Mouse (Mus musculus): ENCODE results near the gene B230307C23Rik. TPM values are rescaled to one million over a fixed set of nuclear protein-coding genes. Genes with fewer than 3 reads are reported as not detected.
A peak's percentile ranks its signal among the peaks of the same experiment; 100 is the strongest.
"Not testable (repeated sequence)": the region's sequence is repeated elsewhere in the genome, so short reads cannot be mapped to it uniquely, and the experiment has no call there.

The B230307C23Rik gene
- polyA plus RNA-seq, 1 experiment = 5.0 TPM

GRCm38 (mm10) chr16:97961381-97962150 is 35.5 kb upstream of the B230307C23Rik start:
- H3K36me3 ChIP-seq (replicated peaks; ENCODE audit: low read length) = peaks cover 11% of the 10 kb centered on the region
- no peaks in the 10 kb centered on the region for H3K9me3 ChIP-seq
- peak overlapping the region; percentile 99 for H3K4me3 ChIP-seq (replicated peaks)
- H3K4me1 ChIP-seq = peaks cover 62% of the 10 kb centered on the region
- H3K27me3 ChIP-seq (replicated peaks) = no peaks in the 10 kb centered on the region
- TF ChIP-seq GATA1 (IDR thresholded peaks at IDR 0.05; ENCODE audit: borderline replicate concordance, low read length) (no peak), FLI1 (IDR thresholded peaks at IDR 0.05; ENCODE audit: low read length) (no peak)

DNA sequence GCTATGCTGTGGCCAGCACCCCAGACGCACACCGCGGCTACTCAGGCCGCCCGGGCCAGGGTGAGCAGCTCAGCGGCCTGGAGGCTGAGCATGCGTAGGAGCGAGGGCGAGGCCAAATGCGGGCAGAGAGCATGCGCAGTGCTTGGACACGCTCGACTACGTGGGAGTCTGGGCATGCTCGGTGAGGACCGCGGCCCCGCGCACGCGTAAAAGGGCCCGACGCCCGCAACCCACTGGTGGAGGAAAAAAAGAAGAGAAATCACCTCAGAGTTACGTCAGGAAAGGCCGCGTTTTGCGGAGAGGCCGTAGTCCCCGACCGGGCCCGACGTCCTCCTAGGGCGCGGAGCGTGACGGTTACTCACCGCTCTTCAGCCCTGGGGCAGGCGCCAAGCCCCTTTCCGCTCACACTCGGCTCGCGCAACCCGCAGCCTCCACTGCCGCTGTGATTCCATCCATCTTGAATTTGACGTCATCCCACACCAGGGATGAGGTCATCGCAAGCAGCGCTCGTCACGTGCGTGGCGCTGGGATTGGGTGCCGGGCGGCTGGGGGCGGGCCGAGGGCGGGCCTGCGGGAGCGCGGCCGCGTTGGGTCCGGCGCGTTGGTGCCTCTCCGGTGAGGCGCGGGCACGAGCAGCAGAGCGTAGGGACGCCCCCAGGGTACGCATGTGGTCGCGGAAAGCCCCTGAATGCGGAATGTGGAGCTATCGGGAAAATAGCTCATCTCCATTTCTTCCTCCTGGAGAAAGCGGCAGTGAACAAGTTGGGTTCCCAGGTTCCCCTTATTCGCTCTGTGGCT is 34.8 kb upstream of the B230307C23Rik start, which contains the start of the genes C2cd2 and Zbtb21:
TSS of gene C2cd2 (minus strand) at position 448 of the 798 bp plus-strand sequence.
TSS of gene Zbtb21 (minus strand) at position 472 of the 798 bp plus-strand sequence.
- Histone ChIP-seq H3K4me3 (replicated peaks) (peak within 1 kb of the TSS; percentile 99), H3K27me3 (replicated peaks) (no peaks in the 10 kb centered on the region), H3K4me1 (peaks cover 56% of the 10 kb centered on the region), H3K9me3 (no peaks in the 10 kb centered on the region), H3K36me3 (replicated peaks; ENCODE audit: low read length) (peaks cover 8% of the 10 kb centered on the region)
- TF ChIP-seq FLI1 (IDR thresholded peaks at IDR 0.05; ENCODE audit: low read length) (no peak), GATA1 (IDR thresholded peaks at IDR 0.05; ENCODE audit: borderline replicate concordance, low read length) (no peak)

DNA sequence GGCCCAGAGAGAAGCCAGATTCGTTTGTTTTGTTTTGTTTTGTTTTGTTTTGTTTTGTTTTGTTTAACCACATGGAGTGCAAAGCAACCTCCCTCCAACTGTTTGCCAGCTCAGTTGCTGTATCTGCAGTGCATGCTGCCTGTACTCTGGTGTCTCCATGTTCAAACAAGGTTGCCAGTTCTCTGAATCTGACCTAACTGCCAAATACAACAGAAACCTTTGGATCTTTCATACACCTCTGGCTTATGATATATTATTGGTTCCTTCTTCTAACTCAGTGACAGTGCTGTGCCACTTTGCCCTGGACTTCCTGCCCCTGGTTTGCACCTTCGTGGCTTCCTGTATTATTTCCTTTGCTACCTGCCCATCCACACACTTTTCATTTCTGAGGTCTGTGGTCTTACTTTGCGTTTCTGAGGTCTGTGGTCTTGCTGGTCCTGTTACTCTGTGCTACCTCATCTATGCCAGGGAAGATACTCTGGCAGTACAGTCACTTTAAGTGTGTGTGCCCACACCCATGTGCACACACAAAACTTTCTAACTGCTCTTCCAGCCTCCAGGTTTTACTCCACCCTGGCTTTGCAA is 33.1 kb upstream of the B230307C23Rik start:
- peaks cover 39% of the 10 kb centered on the region for H3K4me1 ChIP-seq
- H3K9me3 ChIP-seq = no peaks in the 10 kb centered on the region
- no peak overlapping the region for H3K4me3 ChIP-seq (replicated peaks)
- peaks cover 3% of the 10 kb centered on the region for H3K36me3 ChIP-seq (replicated peaks; ENCODE audit: low read length)
- H3K27me3 ChIP-seq (replicated peaks) = no peaks in the 10 kb centered on the region
- TF ChIP-seq FLI1 (IDR thresholded peaks at IDR 0.05; ENCODE audit: low read length) = no peak
- TF ChIP-seq GATA1 (IDR thresholded peaks at IDR 0.05; ENCODE audit: borderline replicate concordance, low read length) = no peak

GRCm38 (mm10) chr16:97977277-97977676 is 19.8 kb upstream of the B230307C23Rik start:
- H3K9me3 ChIP-seq = no peaks in the 10 kb centered on the region
- H3K4me1 ChIP-seq = peaks cover 17% of the 10 kb centered on the region
- H3K4me3 ChIP-seq (replicated peaks) = no peak overlapping the region
- no peaks in the 10 kb centered on the region for H3K36me3 ChIP-seq (replicated peaks; ENCODE audit: low read length)
- TF ChIP-seq FLI1 (IDR thresholded peaks at IDR 0.05; ENCODE audit: low read length) (no peak), GATA1 (IDR thresholded peaks at IDR 0.05; ENCODE audit: borderline replicate concordance, low read length) (no peak)
- no peaks in the 10 kb centered on the region for H3K27me3 ChIP-seq (replicated peaks)

- TF ChIP-seq FLI1 (IDR thresholded peaks at IDR 0.05; ENCODE audit: low read length) (no peak), GATA1 (IDR thresholded peaks at IDR 0.05; ENCODE audit: borderline replicate concordance, low read length) (no peak)
- no peak overlapping the region for H3K4me3 ChIP-seq (replicated peaks)
- no peaks in the 10 kb centered on the region for H3K36me3 ChIP-seq (replicated peaks; ENCODE audit: low read length)
- no peaks in the 10 kb centered on the region for H3K9me3 ChIP-seq
- H3K4me1 ChIP-seq = peaks cover 17% of the 10 kb centered on the region
- no peaks in the 10 kb centered on the region for H3K27me3 ChIP-seq (replicated peaks)
These were observed 19.4 kb upstream of the B230307C23Rik start for GRCm38 (mm10) chr16:97977722-97978121.

DNA sequence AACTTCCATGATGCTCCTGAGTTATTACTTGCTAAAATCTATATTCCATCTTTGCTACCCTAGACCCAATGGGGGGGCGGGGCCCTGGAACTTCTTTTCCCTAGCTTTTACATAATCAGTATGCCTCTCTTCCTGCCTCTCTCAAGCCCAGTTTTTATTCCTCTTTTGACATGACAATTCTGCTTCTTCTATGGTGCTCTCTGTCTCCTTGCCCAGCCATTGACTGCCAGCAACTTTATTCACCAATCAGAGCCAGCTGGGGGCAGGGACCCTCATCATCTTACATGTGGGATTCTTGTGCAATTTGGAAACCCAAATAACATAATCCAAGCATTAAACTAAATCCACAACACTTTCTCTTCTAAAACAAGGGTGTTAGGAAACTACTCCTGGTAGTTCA is 15.8 kb upstream of the B230307C23Rik start:
- H3K9me3 ChIP-seq = no peaks in the 10 kb centered on the region

GRCm38 (mm10) chr16:97984589-97984988 is 12.5 kb upstream of the B230307C23Rik start:
- H3K36me3 ChIP-seq (replicated peaks; ENCODE audit: low read length) = no peaks in the 10 kb centered on the region
- TF ChIP-seq GATA1 (IDR thresholded peaks at IDR 0.05; ENCODE audit: borderline replicate concordance, low read length) (no peak), FLI1 (IDR thresholded peaks at IDR 0.05; ENCODE audit: low read length) (no peak)
- H3K9me3 ChIP-seq = peaks cover 5% of the 10 kb centered on the region
- peaks cover 12% of the 10 kb centered on the region; the same call in 1 of the 2 replicates for H3K4me1 ChIP-seq
- H3K27me3 ChIP-seq (replicated peaks) = peaks cover 2% of the 10 kb centered on the region
- H3K4me3 ChIP-seq (replicated peaks) = no peak overlapping the region

More for the DNA sequence above, 15.8 kb upstream of the B230307C23Rik start:
- TF ChIP-seq FLI1 (IDR thresholded peaks at IDR 0.05; ENCODE audit: low read length) (no peak), GATA1 (IDR thresholded peaks at IDR 0.05; ENCODE audit: borderline replicate concordance, low read length) (no peak)
- H3K4me3 ChIP-seq (replicated peaks) = no peak overlapping the region
- H3K27me3 ChIP-seq (replicated peaks) = peaks cover 2% of the 10 kb centered on the region
- no peaks in the 10 kb centered on the region for H3K36me3 ChIP-seq (replicated peaks; ENCODE audit: low read length)
- H3K4me1 ChIP-seq = peaks cover 21% of the 10 kb centered on the region

DNA sequence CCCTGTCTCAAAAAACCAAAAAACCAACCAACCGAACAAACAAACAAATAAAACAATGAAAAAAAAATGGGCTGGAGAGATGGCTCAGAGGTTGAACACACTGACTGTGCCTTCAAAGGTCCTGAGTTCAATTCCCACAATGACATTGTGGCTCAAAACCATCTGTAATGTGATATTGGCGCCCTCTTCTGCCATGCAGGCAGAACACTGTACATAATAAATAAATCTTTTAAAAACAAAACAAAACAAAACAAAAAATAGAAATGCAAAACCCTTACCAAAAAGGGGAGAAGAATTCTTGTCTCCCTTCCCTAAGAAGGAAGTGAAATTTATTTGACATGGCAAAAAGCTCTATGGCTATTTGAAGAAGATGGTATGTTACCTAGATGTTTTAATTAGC is 5.6 kb upstream of the B230307C23Rik start:
- H3K36me3 ChIP-seq (replicated peaks; ENCODE audit: low read length) = no peaks in the 10 kb centered on the region
- H3K27me3 ChIP-seq (replicated peaks) = no peaks in the 10 kb centered on the region
- TF ChIP-seq FLI1 (IDR thresholded peaks at IDR 0.05; ENCODE audit: low read length) (no peak), GATA1 (IDR thresholded peaks at IDR 0.05; ENCODE audit: borderline replicate concordance, low read length) (no peak)
- no peak overlapping the region for H3K4me3 ChIP-seq (replicated peaks)
- peaks cover 29% of the 10 kb centered on the region for H3K4me1 ChIP-seq
- peaks cover 5% of the 10 kb centered on the region for H3K9me3 ChIP-seq

- H3K36me3 ChIP-seq (replicated peaks; ENCODE audit: low read length); H3K4me3 ChIP-seq (replicated peaks); H3K27me3 ChIP-seq (replicated peaks); H3K9me3 ChIP-seq: not testable (repeated sequence)
- peaks cover 32% of the 10 kb centered on the region for H3K4me1 ChIP-seq
These were observed 4.6 kb upstream of the B230307C23Rik start for GRCm38 (mm10) chr16:97992477-97992876.

Measured in megakaryocyte, embryonic 14.5 days (primary cell).